Mouse (Mus musculus) forebrain, embryonic 12.5 days (tissue): ENCODE measurements around the gene C130050O18Rik. TPM values are rescaled to one million over a fixed set of nuclear protein-coding genes. Genes with fewer than 3 reads are reported as not detected.

ENCODE experiments used
- ATAC-seq: fragments of 200-750 bp; cut with Nextera tagmentation; 2 replicates; pipeline ENCODE4 v1.8.0; 2017; ENCODE audit warnings: moderate TSS enrichment; ENCODE audit not compliant: low FRiP score
- H3K27ac ChIP-seq: fragments of 300-500 bp; sonication (generic); 2 replicates; pipeline ENCODE4 v1.5.1; 2016; ENCODE audit warnings: mild to moderate bottlenecking
- H3K27me3 ChIP-seq: fragments of 300-500 bp; sonication (generic); 2 replicates; pipeline ENCODE4 v1.6.1; 2016; ENCODE audit warnings: mild to moderate bottlenecking
- H3K36me3 ChIP-seq: fragments of 300-500 bp; sonication (generic); replicated peaks from 2 replicates; pipeline ENCODE4 v1.6.1; 2016; ENCODE audit warnings: mild to moderate bottlenecking
- H3K4me1 ChIP-seq: fragments of 300-500 bp; sonication (generic); 2 replicates; pipeline ENCODE4 v1.6.1; 2016
- H3K4me2 ChIP-seq: fragments of 300-500 bp; sonication (generic); 2 replicates; pipeline ENCODE4 v1.6.1; 2016; ENCODE audit warnings: mild to moderate bottlenecking, moderate library complexity
- H3K4me3 ChIP-seq: fragments of 300-500 bp; sonication (generic); replicated peaks from 2 replicates; pipeline ENCODE4 v1.5.1; 2016; ENCODE audit warnings: mild to moderate bottlenecking
- H3K9ac ChIP-seq: fragments of 300-500 bp; sonication (generic); 2 replicates; pipeline ENCODE4 v1.6.1; 2016; ENCODE audit warnings: mild to moderate bottlenecking
- H3K9me3 ChIP-seq: fragments of 300-500 bp; sonication (generic); 2 replicates; pipeline ENCODE4 v1.6.1; 2016
- WGBS: fragments of 180-500 bp; shearing (Covaris S2); methylation state at CpG from one replicate; pipeline ENCODE4 v1.1.7; 2016; 5-methylcytosine and 5-hydroxymethylcytosine counted together
- polyA plus RNA-seq: library from polyadenylated mRNA; unstranded; fragments of >200 nt; fragmentation: Nextera tagmentation; extraction: Ambion mirVana; gene quantifications from 2 replicates; pipeline ENCODE4 v1.2.1, GENCODE M21; 2016

Gene C130050O18Rik
- polyA plus RNA-seq, 1 experiment from 2014 or later, result 0.22 TPM

GRCm38 (mm10) chr5:139418633-139419032 is 13.6 kb downstream of the C130050O18Rik start:
- WGBS, result 14% methylated on average over 3 of the region's 3 CpGs
- H3K27me3 ChIP-seq, result no peaks in the 10 kb centered on the region
- 0 out of 2 replicates have a peak overlapping the region, but pooled peaks have one; percentile 29 for H3K9ac ChIP-seq
- peaks cover 39% of the 10 kb centered on the region for H3K4me1 ChIP-seq
- no peak overlapping the region for H3K4me3 ChIP-seq
- no peaks in the 10 kb centered on the region for H3K9me3 ChIP-seq
- no peaks in the 10 kb centered on the region for H3K36me3 ChIP-seq
- H3K4me2 ChIP-seq, result no peak overlapping the region
- H3K27ac ChIP-seq, result peak overlapping the region; percentile 70
- ATAC-seq, result peak; percentile 57; the same call in 1 of the 2 replicates

- H3K27me3 ChIP-seq, result no peaks in the 10 kb centered on the region
- H3K9me3 ChIP-seq, result no peaks in the 10 kb centered on the region
- peak; percentile 42; the same call in 1 of the 2 replicates for ATAC-seq
- peak within 1 kb of the TSS; percentile 25 for H3K4me2 ChIP-seq
- peak within 1 kb of the TSS; percentile 19 for H3K4me3 ChIP-seq
- peaks cover 42% of the 10 kb centered on the region for H3K4me1 ChIP-seq
- WGBS, result 55% methylated on average over 21 of the region's 21 CpGs
- H3K27ac ChIP-seq, result peak within 1 kb of the TSS; percentile 25; the same call in 1 of the 2 replicates
- peak within 1 kb of the TSS; percentile 42; the same call in 1 of the 2 replicates for H3K9ac ChIP-seq
- no peaks in the 10 kb centered on the region for H3K36me3 ChIP-seq
Observed at GRCm38 (mm10) chr5:139423026-139423865, 18.2 kb downstream of the C130050O18Rik start, which contains the start of gene Gper1. Gper1 (plus strand) TSS chr5:139423151.

GRCm38 (mm10) chr5:139425198-139425597 is 20.1 kb downstream of the C130050O18Rik start:
- Histone ChIP-seq H3K36me3 (no peaks in the 10 kb centered on the region), H3K9ac (no peak overlapping the region), H3K4me1 (peaks cover 40% of the 10 kb centered on the region)

GRCm38 (mm10) chr5:139427001-139427400 is 21.9 kb downstream of the C130050O18Rik start:
- no peaks in the 10 kb centered on the region for H3K27me3 ChIP-seq
- H3K4me1 ChIP-seq, result peaks cover 52% of the 10 kb centered on the region
- WGBS, result 94% methylated on average over 9 of the region's 9 CpGs
- no peaks in the 10 kb centered on the region for H3K9me3 ChIP-seq
- no peak overlapping the region for H3K4me3 ChIP-seq
- no peaks in the 10 kb centered on the region for H3K36me3 ChIP-seq
- no peak overlapping the region for H3K4me2 ChIP-seq
- no peak overlapping the region for H3K27ac ChIP-seq
- no peak for ATAC-seq
- no peak overlapping the region for H3K9ac ChIP-seq

More at GRCm38 (mm10) chr5:139425198-139425597, 20.1 kb downstream of the C130050O18Rik start:
- Histone ChIP-seq H3K27ac (no peak overlapping the region), H3K27me3 (no peaks in the 10 kb centered on the region), H3K4me2 (no peak overlapping the region), H3K4me3 (no peak overlapping the region), H3K9me3 (no peaks in the 10 kb centered on the region)
- 88% methylated on average over 9 of the region's 9 CpGs for WGBS
- no peak for ATAC-seq

- 88% methylated on average over 9 of the region's 9 CpGs for WGBS
- no peak overlapping the region for H3K27ac ChIP-seq
- H3K27me3 ChIP-seq, result no peaks in the 10 kb centered on the region
- no peaks in the 10 kb centered on the region for H3K9me3 ChIP-seq
- no peak overlapping the region for H3K9ac ChIP-seq
- H3K4me2 ChIP-seq, result no peak overlapping the region
- no peak for ATAC-seq
- H3K4me3 ChIP-seq, result no peak overlapping the region
- peaks cover 51% of the 10 kb centered on the region for H3K4me1 ChIP-seq
- H3K36me3 ChIP-seq, result no peaks in the 10 kb centered on the region
Observed at GRCm38 (mm10) chr5:139427989-139428388, 22.9 kb downstream of the C130050O18Rik start.

GRCm38 (mm10) chr5:139429818-139430341 is 24.8 kb downstream of the C130050O18Rik start:
- Histone ChIP-seq H3K4me1 (peaks cover 51% of the 10 kb centered on the region), H3K27me3 (no peaks in the 10 kb centered on the region), H3K36me3 (no peaks in the 10 kb centered on the region), H3K9ac (no peak overlapping the region), H3K27ac (0 out of 2 replicates have a peak overlapping the region, but pooled peaks have one; percentile 25), H3K9me3 (no peaks in the 10 kb centered on the region), H3K4me3 (no peak overlapping the region), H3K4me2 (no peak overlapping the region)
- ATAC-seq, result no peak
- WGBS, result 48% methylated on average over 12 of the region's 12 CpGs

- peak overlapping the region; percentile 21; the same call in 1 of the 2 replicates for H3K9ac ChIP-seq
- peaks cover 64% of the 10 kb centered on the region for H3K4me1 ChIP-seq
- ATAC-seq, result no peak
- 23% methylated on average over 6 of the region's 6 CpGs for WGBS
- H3K36me3 ChIP-seq, result no peaks in the 10 kb centered on the region
- H3K27me3 ChIP-seq, result no peaks in the 10 kb centered on the region
- no peak overlapping the region for H3K4me2 ChIP-seq
- H3K4me3 ChIP-seq, result no peak overlapping the region
- no peaks in the 10 kb centered on the region for H3K9me3 ChIP-seq
- peak overlapping the region; percentile 70 for H3K27ac ChIP-seq
Observed at GRCm38 (mm10) chr5:139432333-139432732, 27.3 kb downstream of the C130050O18Rik start.

GRCm38 (mm10) chr5:139432747-139433508 is 27.8 kb downstream of the C130050O18Rik start:
- 40% methylated on average over 7 of the region's 7 CpGs for WGBS
- H3K9me3 ChIP-seq, result no peaks in the 10 kb centered on the region
- H3K4me1 ChIP-seq, result peaks cover 64% of the 10 kb centered on the region
- no peak for ATAC-seq
- H3K36me3 ChIP-seq, result no peaks in the 10 kb centered on the region
- H3K4me3 ChIP-seq, result no peak overlapping the region
- H3K27me3 ChIP-seq, result no peaks in the 10 kb centered on the region
- peak overlapping the region; percentile 70 for H3K27ac ChIP-seq
- H3K4me2 ChIP-seq, result no peak overlapping the region
- H3K9ac ChIP-seq, result no peak overlapping the region

- no peaks in the 10 kb centered on the region for H3K27me3 ChIP-seq
- no peak overlapping the region for H3K9ac ChIP-seq
- no peak for ATAC-seq
- 80% methylated on average over 9 of the region's 9 CpGs for WGBS
- no peaks in the 10 kb centered on the region for H3K36me3 ChIP-seq
- H3K27ac ChIP-seq, result 0 out of 2 replicates have a peak overlapping the region, but pooled peaks have one; percentile 27
- peaks cover 69% of the 10 kb centered on the region for H3K4me1 ChIP-seq
- no peaks in the 10 kb centered on the region for H3K9me3 ChIP-seq
- no peak overlapping the region for H3K4me2 ChIP-seq
- no peak overlapping the region for H3K4me3 ChIP-seq
Observed at GRCm38 (mm10) chr5:139433842-139434568, 28.9 kb downstream of the C130050O18Rik start.

GRCm38 (mm10) chr5:139434940-139435339 is 29.9 kb downstream of the C130050O18Rik start:
- H3K4me1 ChIP-seq, result peaks cover 60% of the 10 kb centered on the region

GRCm38 (mm10) chr5:139437769-139438168 is 32.7 kb downstream of the C130050O18Rik start:
- ATAC-seq, result no peak
- Histone ChIP-seq H3K4me1 (peaks cover 37% of the 10 kb centered on the region), H3K27me3 (no peaks in the 10 kb centered on the region), H3K9me3 (no peaks in the 10 kb centered on the region), H3K27ac (no peak overlapping the region), H3K36me3 (no peaks in the 10 kb centered on the region), H3K4me2 (no peak overlapping the region), H3K9ac (no peak overlapping the region), H3K4me3 (no peak overlapping the region)
- WGBS, result 90% methylated on average over 4 of the region's 4 CpGs

More at GRCm38 (mm10) chr5:139434940-139435339, 29.9 kb downstream of the C130050O18Rik start:
- peak overlapping the region; percentile 13; the same call in 1 of the 2 replicates for H3K4me2 ChIP-seq
- no peaks in the 10 kb centered on the region for H3K27me3 ChIP-seq
- no peak overlapping the region for H3K9ac ChIP-seq
- peak overlapping the region; percentile 27; the same call in 1 of the 2 replicates for H3K27ac ChIP-seq
- peak; percentile 79 for ATAC-seq
- no peaks in the 10 kb centered on the region for H3K9me3 ChIP-seq
- 26% methylated on average over 8 of the region's 8 CpGs for WGBS
- no peaks in the 10 kb centered on the region for H3K36me3 ChIP-seq
- H3K4me3 ChIP-seq, result no peak overlapping the region
